Mouse (Mus musculus) stomach, postnatal 0 days (tissue): ENCODE measurements around the gene Sbp. TPM values are rescaled to one million over a fixed set of nuclear protein-coding genes. Genes with fewer than 3 reads are reported as not detected.
A peak's percentile ranks its signal among the peaks of the same experiment; 100 is the strongest.

Experiments
- ATAC-seq: fragments of 200-750 bp; cut with Nextera tagmentation; 2 replicates; pipeline ENCODE4 v1.8.0; 2017; ENCODE audit not compliant: low FRiP score, low TSS enrichment
- DNase-seq: peaks from one replicate; pipeline ENCODE4 v3.0.0-alpha.2; 2016; ENCODE audit warnings: low spot score
- H3K27ac ChIP-seq: fragments of 300-500 bp; sonication (generic); replicated peaks from 2 replicates; pipeline ENCODE4 v1.5.1; 2014; ENCODE audit warnings: mild to moderate bottlenecking, control low read depth
- H3K27me3 ChIP-seq: fragments of 300-500 bp; sonication (generic); 2 replicates; pipeline ENCODE4 v1.6.1; 2014; ENCODE audit warnings: low read length; ENCODE audit not compliant: control insufficient read depth, insufficient read depth
- H3K36me3 ChIP-seq: fragments of 300-500 bp; sonication (generic); 2 replicates; pipeline ENCODE4 v1.6.1; 2014; ENCODE audit warnings: low read length, mixed read lengths; ENCODE audit not compliant: control insufficient read depth, insufficient read depth
- H3K4me1 ChIP-seq: fragments of 300-500 bp; sonication (generic); replicated peaks from 2 replicates; pipeline ENCODE4 v1.6.1; 2014; ENCODE audit warnings: antibody characterized with exemption; ENCODE audit not compliant: control insufficient read depth, insufficient read depth
- H3K4me2 ChIP-seq: fragments of 300-500 bp; sonication (generic); replicated peaks from 2 replicates; pipeline ENCODE4 v1.6.1; 2014; ENCODE audit warnings: low read depth, mild to moderate bottlenecking, control low read depth, moderate library complexity
- H3K4me3 ChIP-seq: fragments of 300-500 bp; sonication (generic); 2 replicates; pipeline ENCODE4 v1.5.1; 2014; ENCODE audit warnings: low read depth, low read length, control low read depth
- H3K9ac ChIP-seq: fragments of 300-500 bp; sonication (generic); 2 replicates; pipeline ENCODE4 v1.6.1; 2014; ENCODE audit warnings: mild to moderate bottlenecking, low read length, control low read depth, mixed read lengths
- H3K9me3 ChIP-seq: fragments of 300-500 bp; sonication (generic); 2 replicates; pipeline ENCODE4 v1.6.1; 2016; ENCODE audit warnings: low read length; ENCODE audit not compliant: control insufficient read depth
- CTCF ChIP-seq: IDR thresholded peaks from 2 replicates; pipeline ENCODE4 v1.5.1; 2016; ENCODE audit warnings: antibody characterized with exemption, low read depth, mild to moderate bottlenecking, moderate library complexity
- EP300 ChIP-seq: optimal IDR thresholded peaks from 2 replicates; pipeline ENCODE3; 2016; ENCODE audit warnings: antibody characterized with exemption
- WGBS: fragments of 180-500 bp; shearing (Covaris S2); extraction: QIAGEN DNeasy Blood & Tissue Kit; methylation state at CpG from one replicate; pipeline ENCODE4 v1.1.7; 2014; 5-methylcytosine and 5-hydroxymethylcytosine counted together
- polyA plus RNA-seq: library from polyadenylated mRNA; unstranded; fragments of >200 nt; fragmentation: Nextera tagmentation; extraction: Ambion mirVana; gene quantifications from 2 replicates; pipeline ENCODE4 v1.2.1, GENCODE M21; 2015

Gene Sbp
- polyA plus RNA-seq, 1 experiment from 2014 or later = not detected

DNA sequence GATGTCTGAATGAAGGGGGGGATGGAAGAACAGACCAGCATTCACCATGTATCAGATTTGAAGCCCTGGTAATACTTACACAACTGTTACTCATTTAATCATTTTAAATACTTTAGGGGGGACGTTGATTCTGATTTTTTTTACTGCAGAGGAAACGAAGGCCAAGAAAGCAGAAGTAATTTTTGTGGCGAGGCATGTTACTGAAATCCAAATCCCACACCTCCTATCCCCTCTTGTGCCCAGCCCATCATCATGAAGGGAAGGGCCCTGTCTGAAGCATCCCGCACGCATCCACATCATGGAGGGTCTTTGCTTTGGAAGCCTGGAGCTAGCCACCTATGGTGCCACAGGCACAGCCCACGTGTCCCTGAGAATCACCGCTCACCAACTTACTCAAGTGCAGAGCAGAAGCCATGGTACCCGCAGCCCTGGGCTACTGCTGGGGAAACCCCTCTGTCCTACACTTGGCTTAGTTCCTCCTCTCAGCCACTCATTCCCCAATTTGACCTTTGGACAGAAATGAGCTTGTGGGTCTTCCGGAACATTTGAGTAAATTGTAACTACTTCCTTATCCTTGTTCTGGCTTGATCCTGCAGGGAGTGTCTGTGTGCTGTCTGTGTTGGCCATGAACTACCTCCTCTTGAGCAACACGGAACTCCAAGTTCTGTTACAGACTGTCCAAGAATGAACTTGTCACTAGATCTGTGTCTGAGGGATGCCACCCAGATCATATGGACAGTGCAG lies 25.4 kb downstream of the Sbp start:
- WGBS = 76% methylated on average over 10 of the region's 10 CpGs

DNA sequence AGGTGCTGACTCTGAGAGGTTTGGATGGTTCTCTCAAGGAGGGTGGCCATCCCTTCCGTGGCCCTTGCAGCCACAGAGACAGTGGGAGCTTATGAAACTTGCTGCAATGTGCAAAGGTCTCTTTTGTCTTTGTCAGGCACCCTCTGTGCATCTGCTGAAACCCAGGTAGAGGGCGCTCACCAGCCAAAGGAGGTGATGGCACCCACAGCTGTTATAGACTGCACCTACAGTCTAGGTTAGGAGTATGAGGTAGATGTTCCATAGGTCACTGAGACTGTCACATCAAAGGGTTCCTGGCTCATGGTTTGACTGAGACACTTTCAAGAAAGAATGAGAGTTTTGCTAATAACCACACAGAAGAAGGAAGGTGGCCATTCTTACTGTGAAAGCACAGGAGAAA lies 27.3 kb downstream of the Sbp start:
- H3K27ac ChIP-seq = no peak overlapping the region
- TF ChIP-seq CTCF = peak; percentile 45
- no peak for TF ChIP-seq EP300
- H3K4me1 ChIP-seq = no peaks in the 10 kb centered on the region
- no peak overlapping the region for H3K9ac ChIP-seq
- H3K4me2 ChIP-seq = no peak overlapping the region
- H3K27me3 ChIP-seq = no peaks in the 10 kb centered on the region
- WGBS = 47% methylated on average over 2 of the region's 2 CpGs
- DNase-seq = no peak
- no peak overlapping the region for H3K4me3 ChIP-seq
- H3K36me3 ChIP-seq = no peaks in the 10 kb centered on the region
- no peak for ATAC-seq
- no peaks in the 10 kb centered on the region for H3K9me3 ChIP-seq

More for the DNA sequence above, 25.4 kb downstream of the Sbp start:
- Histone ChIP-seq H3K4me3 (no peak overlapping the region), H3K9me3 (no peaks in the 10 kb centered on the region), H3K27ac (peak overlapping the region; percentile 53), H3K4me1 (no peaks in the 10 kb centered on the region), H3K27me3 (no peaks in the 10 kb centered on the region), H3K4me2 (no peak overlapping the region), H3K9ac (no peak overlapping the region), H3K36me3 (no peaks in the 10 kb centered on the region)
- ATAC-seq (peak; percentile 92), DNase-seq (peak; percentile 33)
- no peak for TF ChIP-seq CTCF
- TF ChIP-seq EP300 = no peak

DNA sequence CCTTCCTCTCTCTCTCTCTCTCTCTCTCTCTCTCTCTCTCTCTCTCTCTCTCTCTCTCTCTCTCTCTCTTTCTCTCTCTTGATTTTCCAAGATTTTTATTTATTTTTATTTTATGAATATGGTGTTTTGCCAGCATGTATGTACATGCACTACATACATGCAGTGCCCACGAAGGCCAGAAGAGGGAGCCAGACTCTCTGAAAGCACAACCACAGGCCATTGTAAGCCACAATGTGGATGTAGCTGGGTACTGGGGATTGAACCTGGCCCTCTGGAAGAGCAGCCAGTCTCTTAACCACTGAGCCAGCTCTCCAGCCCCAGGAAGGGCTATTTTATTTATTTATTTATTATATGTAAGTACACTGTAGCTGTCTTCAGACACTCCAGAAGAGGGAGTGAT lies 27.8 kb downstream of the Sbp start:
- Histone ChIP-seq H3K27ac (no peak overlapping the region), H3K9me3 (no peaks in the 10 kb centered on the region), H3K9ac (no peak overlapping the region), H3K4me3 (no peak overlapping the region), H3K36me3 (no peaks in the 10 kb centered on the region), H3K27me3 (no peaks in the 10 kb centered on the region), H3K4me2 (no peak overlapping the region), H3K4me1 (no peaks in the 10 kb centered on the region)
- no peak for ATAC-seq
- no peak for TF ChIP-seq EP300
- TF ChIP-seq CTCF = peak; percentile 87
- peak; percentile 80 for DNase-seq
- WGBS = 0% methylated on average over 1 of the region's 1 CpGs

DNA sequence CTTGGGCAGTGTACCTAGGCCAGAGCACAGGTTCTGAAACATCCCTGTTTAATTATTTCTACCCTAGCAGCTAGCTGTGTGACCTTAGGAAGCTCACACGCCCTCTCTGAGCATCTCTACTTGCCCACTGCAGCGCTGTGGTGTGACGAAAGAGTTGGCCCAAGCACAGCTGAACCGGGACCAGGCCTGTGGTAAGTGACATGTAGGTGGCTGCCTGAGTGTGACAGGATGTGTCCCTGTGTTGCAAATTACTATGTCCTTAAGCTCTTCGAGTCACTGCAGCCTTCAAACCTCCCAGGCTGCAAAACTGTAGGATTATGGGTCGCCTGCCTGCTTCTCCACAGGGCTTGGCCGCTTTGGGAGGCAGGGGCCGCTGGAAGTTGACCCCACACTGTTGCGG lies 29.8 kb downstream of the Sbp start:
- H3K9ac ChIP-seq = no peak overlapping the region
- no peaks in the 10 kb centered on the region for H3K4me1 ChIP-seq
- no peak overlapping the region for H3K27ac ChIP-seq
- H3K36me3 ChIP-seq = no peaks in the 10 kb centered on the region
- no peak overlapping the region for H3K4me2 ChIP-seq
- TF ChIP-seq EP300 (no peak), CTCF (no peak)
- DNase-seq = no peak
- no peaks in the 10 kb centered on the region for H3K9me3 ChIP-seq
- ATAC-seq = no peak
- H3K27me3 ChIP-seq = no peaks in the 10 kb centered on the region
- H3K4me3 ChIP-seq = no peak overlapping the region
- WGBS = 80% methylated on average over 9 of the region's 9 CpGs

DNA sequence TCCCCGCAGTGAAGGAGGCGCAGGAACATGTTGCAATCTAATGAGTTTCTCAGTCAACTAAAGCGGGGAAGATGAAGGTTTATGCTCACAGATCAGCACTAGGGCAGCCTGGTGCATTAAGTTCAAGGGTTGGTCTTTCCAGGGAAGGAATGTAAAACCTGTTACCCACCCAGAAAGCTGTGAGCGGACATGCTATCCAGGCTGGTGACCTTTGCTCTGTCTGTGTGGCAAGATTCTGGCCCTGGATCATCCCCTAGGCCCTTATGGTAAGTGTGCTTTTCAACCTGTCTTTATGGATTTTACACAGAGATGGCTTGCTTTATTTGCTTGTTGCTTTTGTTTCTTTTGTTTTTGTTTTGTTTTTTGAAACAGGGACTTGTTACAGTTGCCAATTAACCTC lies 35.2 kb downstream of the Sbp start:
- Histone ChIP-seq H3K27me3 (no peaks in the 10 kb centered on the region), H3K27ac (no peak overlapping the region), H3K9ac (no peak overlapping the region), H3K4me1 (no peaks in the 10 kb centered on the region), H3K36me3 (no peaks in the 10 kb centered on the region), H3K4me2 (no peak overlapping the region), H3K9me3 (no peaks in the 10 kb centered on the region), H3K4me3 (no peak overlapping the region)
- DNase-seq = no peak
- WGBS = 82% methylated on average over 4 of the region's 4 CpGs
- TF ChIP-seq CTCF (no peak), EP300 (no peak)
- no peak for ATAC-seq

DNA sequence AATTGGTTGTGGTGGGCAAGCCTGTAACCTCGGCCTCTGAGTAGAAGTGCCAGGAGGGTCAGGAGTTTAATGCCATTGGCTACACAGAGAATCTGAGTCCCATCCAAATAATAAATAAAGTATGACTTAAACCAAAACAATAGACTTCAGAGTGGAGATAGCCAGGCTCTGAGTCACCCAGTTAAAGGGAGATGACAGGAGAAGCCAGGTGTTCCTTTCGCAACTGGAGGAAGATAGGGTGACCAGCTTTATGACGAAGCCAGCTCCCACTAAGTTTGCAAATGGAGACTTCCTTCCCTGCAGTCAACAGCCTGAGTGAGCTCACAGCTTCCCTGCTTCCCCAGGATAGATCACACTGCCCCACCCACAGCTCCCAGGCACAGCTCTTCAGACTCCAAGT lies 38.0 kb downstream of the Sbp start:
- H3K9ac ChIP-seq = no peak overlapping the region
- no peaks in the 10 kb centered on the region for H3K36me3 ChIP-seq
- H3K27ac ChIP-seq = peak overlapping the region; percentile 24; the same call in 1 of the 2 replicates
- no peak for TF ChIP-seq CTCF
- TF ChIP-seq EP300 = no peak
- WGBS = 31% methylated on average over 3 of the region's 3 CpGs
- DNase-seq (no peak), ATAC-seq (peak; percentile 85)
- no peak overlapping the region for H3K4me2 ChIP-seq
- H3K4me1 ChIP-seq = no peaks in the 10 kb centered on the region
- no peaks in the 10 kb centered on the region for H3K27me3 ChIP-seq
- no peak overlapping the region for H3K4me3 ChIP-seq
- H3K9me3 ChIP-seq = no peaks in the 10 kb centered on the region
